8 mouse cellular contexts compared by ENCODE assay signal in the genomic region with DNA sequence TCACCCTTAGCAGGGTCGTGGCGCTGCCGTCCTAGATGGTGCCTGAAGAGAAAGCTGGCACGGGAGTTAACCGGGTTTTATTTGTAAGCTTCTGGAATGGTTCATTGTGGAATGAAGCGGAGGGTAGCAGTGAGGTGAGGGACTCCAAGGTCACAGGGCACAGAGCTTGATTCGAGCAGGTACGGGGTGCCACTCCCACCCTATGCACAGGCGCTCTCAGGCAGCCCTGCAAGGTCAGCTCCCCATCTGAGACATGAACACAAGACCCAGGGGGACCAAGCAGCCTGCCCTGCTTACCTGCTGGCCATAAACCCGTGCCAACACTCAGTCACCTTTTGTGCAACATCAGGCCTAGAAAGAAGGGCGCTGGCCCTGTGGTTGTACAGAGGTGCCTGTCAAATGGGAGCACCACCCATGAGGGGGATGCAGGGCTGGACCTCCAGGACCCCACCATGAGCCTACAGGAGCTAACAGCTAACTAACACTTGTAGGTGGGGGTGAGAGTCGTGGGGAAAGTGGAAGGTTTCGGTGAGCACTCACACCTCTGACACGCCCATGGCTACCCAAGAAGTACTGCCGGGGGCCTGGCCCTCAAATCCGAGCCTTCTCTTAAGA. TPM values are rescaled to one million over a fixed set of nuclear protein-coding genes. Genes with fewer than 3 reads are reported as not detected.
DNase-seq lines count a peak whose midpoint lies in the region; ATAC-seq lines count a peak whose summit lies in the region.

No protein-coding gene starts in this region.

- no peak for ATAC-seq in embryonic facial prominence, embryonic 15.5 days (ENCODE audit: insufficient number of reproducible peaks, low FRiP score, low TSS enrichment, low read depth)
- ATAC-seq in limb, embryonic 12.5 days (ENCODE audit: insufficient number of reproducible peaks, insufficient read depth, low FRiP score, low TSS enrichment, low read depth), result 0 out of 2 replicates have a peak, but pooled peaks have one; percentile 1
- ATAC-seq in neural tube, embryonic 12.5 days (ENCODE audit: low FRiP score, low read depth), result peak; percentile 14
- ATAC-seq in granulocyte monocyte progenitor cell, adult 5-6 weeks (replicated peaks; ENCODE audit: poor library complexity, severe bottlenecking), result no peak

- H3K9ac ChIP-seq in embryonic facial prominence, embryonic 15.5 days, result peak overlapping the region; percentile 97
- peak overlapping the region; percentile 100 for H3K9ac ChIP-seq in limb, embryonic 12.5 days (replicated peaks)
- peak overlapping the region; percentile 100 for H3K9ac ChIP-seq in neural tube, embryonic 12.5 days

- 4% methylated on average over 16 of the region's 16 CpGs for WGBS in embryonic facial prominence, embryonic 15.5 days
- 2% methylated on average over 16 of the region's 16 CpGs for WGBS in limb, embryonic 12.5 days
- WGBS in neural tube, embryonic 12.5 days, result 2% methylated on average over 16 of the region's 16 CpGs

- H3K27ac ChIP-seq in embryonic facial prominence, embryonic 15.5 days (replicated peaks), result peak overlapping the region; percentile 99
- peak overlapping the region; percentile 100 for H3K27ac ChIP-seq in limb, embryonic 12.5 days
- H3K27ac ChIP-seq in neural tube, embryonic 12.5 days, result peak overlapping the region; percentile 99

- peak overlapping the region; percentile 100 for H3K4me3 ChIP-seq in embryonic facial prominence, embryonic 15.5 days (replicated peaks)
- H3K4me3 ChIP-seq in limb, embryonic 12.5 days (replicated peaks), result peak overlapping the region; percentile 100
- H3K4me3 ChIP-seq in neural tube, embryonic 12.5 days, result peak overlapping the region; percentile 100

- H3K36me3 ChIP-seq in embryonic facial prominence, embryonic 15.5 days, result peaks cover 9% of the 10 kb centered on the region
- H3K36me3 ChIP-seq in limb, embryonic 12.5 days, result peaks cover 26% of the 10 kb centered on the region
- peaks cover 17% of the 10 kb centered on the region for H3K36me3 ChIP-seq in neural tube, embryonic 12.5 days

- H3K4me2 ChIP-seq in embryonic facial prominence, embryonic 15.5 days (replicated peaks), result peak overlapping the region; percentile 90
- peak overlapping the region; percentile 90 for H3K4me2 ChIP-seq in limb, embryonic 12.5 days
- peak overlapping the region; percentile 92 for H3K4me2 ChIP-seq in neural tube, embryonic 12.5 days (replicated peaks)

- H3K4me1 ChIP-seq in embryonic facial prominence, embryonic 15.5 days, result peaks cover 51% of the 10 kb centered on the region
- H3K4me1 ChIP-seq in limb, embryonic 12.5 days (replicated peaks), result peaks cover 47% of the 10 kb centered on the region
- peaks cover 49% of the 10 kb centered on the region for H3K4me1 ChIP-seq in neural tube, embryonic 12.5 days

- DNase-seq in layer of hippocampus, postnatal 10 days (ENCODE audit: low spot score in 2 of 2), result peak; percentile 53 to 55
- DNase-seq in layer of hippocampus, adult 11-12 months (ENCODE audit: low spot score), result no peak
- peak; percentile 55 for DNase-seq in adipocyte (ENCODE audit: low spot score)
- DNase-seq in heart, postnatal 4 days, result peak; percentile 59

- no peaks in the 10 kb centered on the region for H3K27me3 ChIP-seq in embryonic facial prominence, embryonic 15.5 days
- H3K27me3 ChIP-seq in limb, embryonic 12.5 days, result no peaks in the 10 kb centered on the region
- H3K27me3 ChIP-seq in neural tube, embryonic 12.5 days (replicated peaks), result 0 out of 2 replicates have a peak, but pooled peaks cover 3% of the 10 kb centered on the region

- no peaks in the 10 kb centered on the region for H3K9me3 ChIP-seq in embryonic facial prominence, embryonic 15.5 days (replicated peaks)
- H3K9me3 ChIP-seq in limb, embryonic 12.5 days, result no peaks in the 10 kb centered on the region
- no peaks in the 10 kb centered on the region for H3K9me3 ChIP-seq in neural tube, embryonic 12.5 days

RNA-seq across cellular contexts. Expression of a gene that starts 1.1 kb away (rescaled TPM):
- total RNA-seq in layer of hippocampus, postnatal 10 days (2021), result 1,000 to 10,000 TPM; 2,523 to 2,576 TPM
- 2,143 and 2,279 TPM in 2 replicates for polyA plus RNA-seq in embryonic facial prominence, embryonic 15.5 days (2015; fragmentation: Nextera tagmentation; extraction: Ambion mirVana)
- total RNA-seq in heart, postnatal 4 days (2021), result 1,000 to 10,000 TPM in 1 of 2 experiments, 100 to 1,000 TPM in 1; 930 to 1,002 TPM
- polyA plus RNA-seq in limb, embryonic 12.5 days (2016; fragmentation: Nextera tagmentation; extraction: Ambion mirVana), result 2,805 and 2,814 TPM in 2 replicates
- 3,655 and 3,681 TPM in 2 replicates for polyA plus RNA-seq in neural tube, embryonic 12.5 days (2016; fragmentation: Nextera tagmentation; extraction: Ambion mirVana)
- 1,412 and 1,653 TPM in 2 replicates for total RNA-seq in granulocyte monocyte progenitor cell, adult 5-6 weeks (2014; fragmentation: Nextera tagmentation)
- total RNA-seq in granulocyte monocyte progenitor cell, adult 5-6 weeks (2017), result 733 and 780 TPM in 2 replicates

RNA-seq across cellular contexts. Expression of a gene that starts 11.9 kb away (rescaled TPM):
- total RNA-seq in layer of hippocampus, postnatal 10 days (2021), result not detected
- polyA plus RNA-seq in embryonic facial prominence, embryonic 15.5 days (2015; fragmentation: Nextera tagmentation; extraction: Ambion mirVana), result 0.98 and 1.1 TPM in 2 replicates
- total RNA-seq in heart, postnatal 4 days (2021), result under 1 TPM in 1 of 2 experiments, not detected in 1; 0.34 TPM
- polyA plus RNA-seq in limb, embryonic 12.5 days (2016; fragmentation: Nextera tagmentation; extraction: Ambion mirVana), result 0.64 TPM in 2 replicates
- 1.1 and 1.6 TPM in 2 replicates for polyA plus RNA-seq in neural tube, embryonic 12.5 days (2016; fragmentation: Nextera tagmentation; extraction: Ambion mirVana)
- not detected in 2 replicates for total RNA-seq in granulocyte monocyte progenitor cell, adult 5-6 weeks (2014; fragmentation: Nextera tagmentation)
- total RNA-seq in granulocyte monocyte progenitor cell, adult 5-6 weeks (2017), result not detected in 2 replicates

RNA-seq across cellular contexts. Expression of a gene that starts 29.1 kb away (rescaled TPM):
- total RNA-seq in layer of hippocampus, postnatal 10 days (2021), result 10 to 100 TPM; 58.8 to 62.0 TPM
- polyA plus RNA-seq in embryonic facial prominence, embryonic 15.5 days (2015; fragmentation: Nextera tagmentation; extraction: Ambion mirVana), result 35.8 and 39.8 TPM in 2 replicates
- 10 to 100 TPM; 31.4 to 34.4 TPM for total RNA-seq in heart, postnatal 4 days (2021)
- 38.0 and 40.0 TPM in 2 replicates for polyA plus RNA-seq in limb, embryonic 12.5 days (2016; fragmentation: Nextera tagmentation; extraction: Ambion mirVana)
- 51.0 and 53.4 TPM in 2 replicates for polyA plus RNA-seq in neural tube, embryonic 12.5 days (2016; fragmentation: Nextera tagmentation; extraction: Ambion mirVana)
- 8.3 and 13.2 TPM in 2 replicates for total RNA-seq in granulocyte monocyte progenitor cell, adult 5-6 weeks (2014; fragmentation: Nextera tagmentation)
- total RNA-seq in granulocyte monocyte progenitor cell, adult 5-6 weeks (2017), result 12.9 and 18.8 TPM in 2 replicates

Comparison
In these comparisons a context has a peak if more than half of its experiments do, and no peak if none do; other contexts are left out.
1. ATAC-seq: peak in limb, embryonic 12.5 days (single experiment) and neural tube, embryonic 12.5 days (single experiment); none in embryonic facial prominence, embryonic 15.5 days (single experiment) and granulocyte monocyte progenitor cell, adult 5-6 weeks (single experiment).
2. Peak in every context shown above with its lines, with median percentiles within 50 percentile points of each other: H3K27ac ChIP-seq, H3K4me2 ChIP-seq, H3K4me3 ChIP-seq and H3K9ac ChIP-seq.